Mouse (Mus musculus) heart, postnatal 0 days (tissue): ENCODE measurements around the gene Olfr1221.
"Not testable (repeated sequence)": the region's sequence is repeated elsewhere in the genome, so short reads cannot be mapped to it uniquely, and the experiment has no call there.

Experiments used
- CTCF ChIP-seq: IDR thresholded peaks from 2 replicates; pipeline ENCODE4 v1.5.1; 2016; ENCODE audit warnings: antibody characterized with exemption, control low read depth, low read depth
- EP300 ChIP-seq: IDR thresholded peaks from 2 replicates; pipeline ENCODE4 v1.6.1; 2016; ENCODE audit warnings: antibody characterized with exemption, low read depth

GRCm38 (mm10) chr2:89163991-89164390 lies 46.9 kb upstream of the Olfr1221 start, which contains the start of gene Olfr1224-ps1:
- TF ChIP-seq EP300, CTCF: not testable (repeated sequence)
